Mouse (Mus musculus): Measurements from ENCODE around the gene Dnajc1. TPM values are rescaled to one million over a fixed set of nuclear protein-coding genes. Genes with fewer than 3 reads are reported as not detected.
A peak's percentile ranks its signal among the peaks of the same experiment; 100 is the strongest.

The Dnajc1 gene
- 20.8 and 26.0 TPM in 2 replicates for polyA plus RNA-seq (2014; fragmentation: Nextera tagmentation; extraction: Ambion mirVana)

- peak; percentile 100 for ATAC-seq (ENCODE audit: low read depth)
- 0 out of 2 replicates have a peak, but pooled peaks cover 6% of the 10 kb centered on the region for H3K4me1 ChIP-seq (ENCODE audit: control insufficient read depth, insufficient read depth, low read length)
- H3K9ac ChIP-seq (replicated peaks; ENCODE audit: low read depth, low read length), result peak within 1 kb of the TSS; percentile 82
- H3K27me3 ChIP-seq (ENCODE audit: control insufficient read depth, insufficient read depth, low read length), result no peaks in the 10 kb centered on the region
- no peaks in the 10 kb centered on the region for H3K9me3 ChIP-seq (ENCODE audit: control insufficient read depth, low read length)
- H3K36me3 ChIP-seq (ENCODE audit: control insufficient read depth, insufficient read depth, low read length), result no peaks in the 10 kb centered on the region
- peak within 1 kb of the TSS; percentile 88 for H3K4me3 ChIP-seq (ENCODE audit: low read depth, low read length)
- H3K27ac ChIP-seq (ENCODE audit: low read depth, low read length), result peak within 1 kb of the TSS; percentile 93
- WGBS, result 2% methylated on average over 44 of the region's 69 CpGs
- H3K4me2 ChIP-seq (ENCODE audit: low read depth, low read length), result peak within 1 kb of the TSS; percentile 67
Measured at GRCm38 (mm10) chr2:18392331-18393021, at the start of gene Dnajc1. TSS of gene Dnajc1 (minus strand) at chr2:18392830.

DNA sequence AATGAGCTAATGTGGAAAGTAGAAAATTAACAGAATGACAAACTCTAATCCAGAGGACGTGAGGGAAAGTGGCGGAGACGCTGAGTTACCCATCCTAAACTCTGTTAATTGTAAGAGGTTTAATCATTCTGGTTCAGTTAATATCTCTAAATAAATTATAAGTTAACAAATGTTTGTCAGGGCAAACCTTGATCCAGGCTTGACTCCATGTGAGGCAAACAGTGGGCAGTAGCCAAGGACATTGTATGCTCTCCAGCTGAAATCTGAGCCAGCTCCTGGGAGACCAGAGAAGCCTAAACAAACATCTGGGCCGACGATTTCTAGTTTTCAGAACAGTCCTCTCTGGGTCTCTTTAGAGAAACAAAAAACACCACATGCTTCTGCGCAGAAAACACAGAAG lies 49.2 kb upstream of the Dnajc1 start:
- H3K36me3 ChIP-seq (ENCODE audit: control insufficient read depth, insufficient read depth, low read length), result no peaks in the 10 kb centered on the region
- H3K9me3 ChIP-seq (ENCODE audit: control insufficient read depth, low read length), result no peaks in the 10 kb centered on the region

DNA sequence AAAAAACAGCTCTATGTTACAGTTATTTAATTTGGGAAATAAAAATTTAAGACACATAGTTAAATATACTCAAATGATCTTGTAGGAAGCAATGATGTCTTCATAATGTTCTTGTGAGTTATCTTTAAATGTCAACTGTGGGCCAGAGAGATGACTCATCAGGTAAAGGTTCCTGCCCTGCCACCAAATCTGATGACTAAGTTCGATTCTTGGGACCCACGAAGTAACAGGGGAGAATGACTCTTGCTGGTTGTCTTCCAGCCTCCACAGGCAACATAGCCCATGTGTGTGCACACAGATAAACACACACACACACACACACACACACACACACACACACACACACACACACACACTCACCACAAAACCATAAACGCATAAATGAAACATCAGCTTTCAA lies 22.6 kb upstream of the Dnajc1 start:
- WGBS, result 95% methylated on average over 3 of the region's 3 CpGs
- no peak overlapping the region for H3K27ac ChIP-seq (ENCODE audit: low read depth, low read length)
- no peak for ATAC-seq (ENCODE audit: low read depth)
- no peaks in the 10 kb centered on the region for H3K27me3 ChIP-seq (ENCODE audit: control insufficient read depth, insufficient read depth, low read length)
- H3K9ac ChIP-seq (replicated peaks; ENCODE audit: low read depth, low read length), result no peak overlapping the region
- H3K4me2 ChIP-seq (ENCODE audit: low read depth, low read length), result no peak overlapping the region
- no peak overlapping the region for H3K4me3 ChIP-seq (ENCODE audit: low read depth, low read length)
- no peaks in the 10 kb centered on the region for H3K9me3 ChIP-seq (ENCODE audit: control insufficient read depth, low read length)
- H3K4me1 ChIP-seq (ENCODE audit: control insufficient read depth, insufficient read depth, low read length), result no peaks in the 10 kb centered on the region
- no peaks in the 10 kb centered on the region for H3K36me3 ChIP-seq (ENCODE audit: control insufficient read depth, insufficient read depth, low read length)

More for the DNA sequence above, 49.2 kb upstream of the Dnajc1 start:
- H3K4me2 ChIP-seq (ENCODE audit: low read depth, low read length), result no peak overlapping the region
- no peak overlapping the region for H3K9ac ChIP-seq (replicated peaks; ENCODE audit: low read depth, low read length)
- ATAC-seq (ENCODE audit: low read depth), result no peak
- WGBS, result 49% methylated on average over 6 of the region's 6 CpGs
- H3K27ac ChIP-seq (ENCODE audit: low read depth, low read length), result no peak overlapping the region
- H3K4me1 ChIP-seq (ENCODE audit: control insufficient read depth, insufficient read depth, low read length), result no peaks in the 10 kb centered on the region
- no peaks in the 10 kb centered on the region for H3K27me3 ChIP-seq (ENCODE audit: control insufficient read depth, insufficient read depth, low read length)
- H3K4me3 ChIP-seq (ENCODE audit: low read depth, low read length), result no peak overlapping the region

DNA sequence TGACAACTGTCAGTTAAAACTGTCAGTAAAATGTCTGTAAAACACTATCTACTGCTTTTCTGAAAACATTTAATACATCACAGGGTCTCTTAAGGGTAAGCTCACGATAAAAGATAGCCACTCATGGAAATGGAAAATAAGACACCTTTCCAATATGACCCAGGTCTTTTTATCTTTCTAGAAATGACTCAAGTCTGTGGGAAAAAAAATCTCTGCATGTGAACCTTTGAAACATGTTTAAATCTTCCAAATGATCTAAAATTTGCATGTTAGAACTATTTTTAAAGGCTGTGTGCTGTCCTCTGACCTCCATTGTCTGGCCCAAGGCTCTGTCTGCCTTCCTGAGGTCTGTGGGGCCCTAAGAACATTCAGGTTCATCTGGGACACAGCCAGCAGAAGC lies 11.0 kb upstream of the Dnajc1 start:
- Histone ChIP-seq H3K36me3 (ENCODE audit: control insufficient read depth, insufficient read depth, low read length) (no peaks in the 10 kb centered on the region), H3K27ac (ENCODE audit: low read depth, low read length) (no peak overlapping the region), H3K4me2 (ENCODE audit: low read depth, low read length) (no peak overlapping the region), H3K4me3 (ENCODE audit: low read depth, low read length) (no peak overlapping the region), H3K4me1 (ENCODE audit: control insufficient read depth, insufficient read depth, low read length) (no peaks in the 10 kb centered on the region), H3K9me3 (ENCODE audit: control insufficient read depth, low read length) (no peaks in the 10 kb centered on the region), H3K27me3 (ENCODE audit: control insufficient read depth, insufficient read depth, low read length) (no peaks in the 10 kb centered on the region), H3K9ac (replicated peaks; ENCODE audit: low read depth, low read length) (no peak overlapping the region)
- WGBS, result 83% methylated on average over 1 of the region's 1 CpGs
- ATAC-seq (ENCODE audit: low read depth), result no peak

- Histone ChIP-seq H3K4me1 (ENCODE audit: control insufficient read depth, insufficient read depth, low read length) (no peaks in the 10 kb centered on the region), H3K9me3 (ENCODE audit: control insufficient read depth, low read length) (no peaks in the 10 kb centered on the region), H3K4me2 (ENCODE audit: low read depth, low read length) (no peak overlapping the region), H3K27me3 (ENCODE audit: control insufficient read depth, insufficient read depth, low read length) (no peaks in the 10 kb centered on the region), H3K36me3 (ENCODE audit: control insufficient read depth, insufficient read depth, low read length) (no peaks in the 10 kb centered on the region), H3K4me3 (ENCODE audit: low read depth, low read length) (no peak overlapping the region), H3K9ac (replicated peaks; ENCODE audit: low read depth, low read length) (no peak overlapping the region), H3K27ac (ENCODE audit: low read depth, low read length) (no peak overlapping the region)
- no peak for ATAC-seq (ENCODE audit: low read depth)
- WGBS, result 77% methylated on average over 2 of the region's 2 CpGs
Measured at GRCm38 (mm10) chr2:18401771-18402170, 9.1 kb upstream of the Dnajc1 start.

DNA sequence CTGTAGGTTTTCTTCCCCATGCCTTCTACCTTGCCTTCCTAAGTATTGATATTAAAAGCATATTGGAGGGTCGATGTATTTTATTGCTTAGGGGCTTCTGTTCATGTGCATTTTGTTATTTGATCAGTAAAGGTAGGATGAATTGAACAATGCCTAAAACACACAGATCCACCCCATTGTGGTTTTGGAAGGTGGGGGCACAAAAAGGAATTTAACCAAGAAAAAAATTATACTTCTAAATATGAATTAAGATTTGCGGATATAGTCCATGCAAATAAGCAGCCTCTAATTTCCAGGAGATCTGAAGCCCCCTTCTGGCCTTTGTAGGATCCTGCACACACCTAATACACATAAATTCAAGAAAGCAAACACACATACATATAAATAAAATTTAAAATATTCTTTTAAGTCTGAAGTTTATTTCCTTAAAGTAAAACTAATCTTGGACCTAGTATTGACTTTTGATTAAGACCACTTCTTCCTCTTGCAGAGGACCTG lies 441 bp upstream of the Dnajc1 start:
- Histone ChIP-seq H3K27ac (ENCODE audit: low read depth, low read length) (peak overlapping the region; percentile 93), H3K9me3 (ENCODE audit: control insufficient read depth, low read length) (no peaks in the 10 kb centered on the region), H3K4me2 (ENCODE audit: low read depth, low read length) (peak overlapping the region; percentile 67), H3K27me3 (ENCODE audit: control insufficient read depth, insufficient read depth, low read length) (no peaks in the 10 kb centered on the region), H3K4me3 (ENCODE audit: low read depth, low read length) (peak overlapping the region; percentile 88), H3K36me3 (ENCODE audit: control insufficient read depth, insufficient read depth, low read length) (no peaks in the 10 kb centered on the region), H3K4me1 (ENCODE audit: control insufficient read depth, insufficient read depth, low read length) (0 out of 2 replicates have a peak, but pooled peaks cover 6% of the 10 kb centered on the region), H3K9ac (replicated peaks; ENCODE audit: low read depth, low read length) (peak overlapping the region; percentile 82; the same call in 1 of the 2 replicates)
- peak; percentile 12; the same call in 1 of the 2 replicates for ATAC-seq (ENCODE audit: low read depth)
- WGBS, result 63% methylated on average over 2 of the region's 2 CpGs

DNA sequence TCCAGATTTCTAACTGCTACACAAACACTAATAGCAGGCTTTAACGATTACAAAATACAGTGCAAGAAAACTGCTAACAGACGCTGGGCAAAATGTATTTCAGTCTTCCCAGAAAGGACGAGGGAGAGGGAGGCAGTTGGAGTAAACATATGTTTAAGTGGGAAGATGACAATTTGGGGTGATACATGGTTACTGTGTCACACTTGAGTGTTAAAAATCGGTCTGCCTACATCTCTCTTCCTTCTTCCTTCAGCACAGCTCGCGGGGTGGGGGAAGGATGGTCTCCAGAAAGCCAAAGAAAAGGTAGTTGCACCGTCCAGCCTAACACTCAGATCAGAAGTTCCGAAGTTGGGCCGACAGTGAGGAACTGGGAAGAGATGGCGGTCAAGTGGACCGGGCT lies 769 bp downstream of the Dnajc1 start:
- Histone ChIP-seq H3K27ac (ENCODE audit: low read depth, low read length) (peak overlapping the region; percentile 93), H3K27me3 (ENCODE audit: control insufficient read depth, insufficient read depth, low read length) (no peaks in the 10 kb centered on the region), H3K4me3 (ENCODE audit: low read depth, low read length) (peak overlapping the region; percentile 88), H3K4me2 (ENCODE audit: low read depth, low read length) (peak overlapping the region; percentile 67), H3K9ac (replicated peaks; ENCODE audit: low read depth, low read length) (peak overlapping the region; percentile 82), H3K9me3 (ENCODE audit: control insufficient read depth, low read length) (no peaks in the 10 kb centered on the region), H3K36me3 (ENCODE audit: control insufficient read depth, insufficient read depth, low read length) (no peaks in the 10 kb centered on the region), H3K4me1 (ENCODE audit: control insufficient read depth, insufficient read depth, low read length) (0 out of 2 replicates have a peak, but pooled peaks cover 6% of the 10 kb centered on the region)
- ATAC-seq (ENCODE audit: low read depth), result no peak; the same call in 1 of the 2 replicates
- under 1% methylated on average over 11 of the region's 11 CpGs for WGBS

- no peak overlapping the region for H3K27ac ChIP-seq (ENCODE audit: low read depth, low read length)
- no peaks in the 10 kb centered on the region for H3K27me3 ChIP-seq (ENCODE audit: control insufficient read depth, insufficient read depth, low read length)
- H3K4me2 ChIP-seq (ENCODE audit: low read depth, low read length), result no peak overlapping the region
- 86% methylated on average over 1 of the region's 1 CpGs for WGBS
- no peaks in the 10 kb centered on the region for H3K36me3 ChIP-seq (ENCODE audit: control insufficient read depth, insufficient read depth, low read length)
- 0 out of 2 replicates have a peak, but pooled peaks cover 6% of the 10 kb centered on the region for H3K4me1 ChIP-seq (ENCODE audit: control insufficient read depth, insufficient read depth, low read length)
- no peak overlapping the region for H3K9ac ChIP-seq (replicated peaks; ENCODE audit: low read depth, low read length)
- ATAC-seq (ENCODE audit: low read depth), result no peak
- H3K9me3 ChIP-seq (ENCODE audit: control insufficient read depth, low read length), result no peaks in the 10 kb centered on the region
- no peak overlapping the region for H3K4me3 ChIP-seq (ENCODE audit: low read depth, low read length)
Measured at GRCm38 (mm10) chr2:18389631-18390030, 3.0 kb downstream of the Dnajc1 start.

GRCm38 (mm10) chr2:18381662-18382061 lies 11.0 kb downstream of the Dnajc1 start:
- ATAC-seq (ENCODE audit: low read depth), result no peak
- Histone ChIP-seq H3K4me3 (ENCODE audit: low read depth, low read length) (no peak overlapping the region), H3K4me1 (ENCODE audit: control insufficient read depth, insufficient read depth, low read length) (no peaks in the 10 kb centered on the region), H3K4me2 (ENCODE audit: low read depth, low read length) (no peak overlapping the region), H3K27ac (ENCODE audit: low read depth, low read length) (no peak overlapping the region), H3K27me3 (ENCODE audit: control insufficient read depth, insufficient read depth, low read length) (no peaks in the 10 kb centered on the region), H3K9ac (replicated peaks; ENCODE audit: low read depth, low read length) (no peak overlapping the region), H3K9me3 (ENCODE audit: control insufficient read depth, low read length) (no peaks in the 10 kb centered on the region), H3K36me3 (ENCODE audit: control insufficient read depth, insufficient read depth, low read length) (no peaks in the 10 kb centered on the region)

All from neural tube, embryonic 14.5 days (tissue).